Mouse (Mus musculus): Measurements from ENCODE around the gene Cenpu.

The Cenpu gene

GRCm38 (mm10) chr8:46551615-46552440, at the start of gene Cenpu:
Gene Cenpu, plus strand, starts transcription at chr8:46552028.
- DNase-seq, result peak; percentile 100

- no peak for DNase-seq
These were observed 49.3 kb upstream of the Cenpu start for GRCm38 (mm10) chr8:46502333-46503071.

- no peak for DNase-seq
These were observed 48.6 kb upstream of the Cenpu start for GRCm38 (mm10) chr8:46503072-46503695.

GRCm38 (mm10) chr8:46504196-46504595, 47.6 kb upstream of the Cenpu start:
- DNase-seq, result no peak

- peak; percentile 35 for DNase-seq
These were observed 43.1 kb upstream of the Cenpu start for GRCm38 (mm10) chr8:46508488-46509395.

GRCm38 (mm10) chr8:46509474-46509873, 42.4 kb upstream of the Cenpu start:
- peak; percentile 34 for DNase-seq

GRCm38 (mm10) chr8:46511336-46511735, 40.5 kb upstream of the Cenpu start:
- no peak for DNase-seq

- DNase-seq, result no peak
These were observed 39.3 kb upstream of the Cenpu start for GRCm38 (mm10) chr8:46512538-46512937.

GRCm38 (mm10) chr8:46514027-46514426, 37.8 kb upstream of the Cenpu start:
- no peak for DNase-seq

- no peak for DNase-seq
These were observed 31.2 kb upstream of the Cenpu start for GRCm38 (mm10) chr8:46520667-46521066.

GRCm38 (mm10) chr8:46526098-46526497, 25.7 kb upstream of the Cenpu start:
- DNase-seq, result no peak

- no peak for DNase-seq
These were observed 25.0 kb upstream of the Cenpu start for GRCm38 (mm10) chr8:46526821-46527220.

- DNase-seq, result no peak
These were observed 22.3 kb upstream of the Cenpu start for GRCm38 (mm10) chr8:46529508-46529907.

GRCm38 (mm10) chr8:46530541-46530940, 21.3 kb upstream of the Cenpu start:
- no peak for DNase-seq

- no peak for DNase-seq
These were observed 17.9 kb upstream of the Cenpu start for GRCm38 (mm10) chr8:46533926-46534325.

GRCm38 (mm10) chr8:46539701-46540100, 12.1 kb upstream of the Cenpu start:
- DNase-seq, result no peak

- DNase-seq, result no peak
These were observed 8.6 kb upstream of the Cenpu start for GRCm38 (mm10) chr8:46543191-46543590.

GRCm38 (mm10) chr8:46543662-46544061, 8.2 kb upstream of the Cenpu start:
- DNase-seq, result no peak

GRCm38 (mm10) chr8:46545854-46546253, 6.0 kb upstream of the Cenpu start:
- no peak for DNase-seq

GRCm38 (mm10) chr8:46546431-46547176, 5.2 kb upstream of the Cenpu start:
- no peak for DNase-seq

GRCm38 (mm10) chr8:46547245-46547644, 4.6 kb upstream of the Cenpu start:
- DNase-seq, result peak; percentile 27

GRCm38 (mm10) chr8:46550058-46550457, 1.8 kb upstream of the Cenpu start:
- no peak for DNase-seq
